In genomic region chr4:141343515-141343914, GRCm38 (mm10) we compare ENCODE assay signal across 33 mouse cellular contexts. TPM values are rescaled to one million over a fixed set of nuclear protein-coding genes. Genes with fewer than 3 reads are reported as not detected.
DNase-seq lines count a peak whose midpoint lies in the region; ATAC-seq and TF ChIP-seq lines count a peak whose summit lies in the region.
"Had no signal": no experiment of that assay in that cellular context is flagged by ENCODE, and none has a peak within 500 bp of the region (broad histone marks: within the 10 kb centered on the region; RNA-seq: fewer than 3 reads in every experiment).

No protein-coding gene starts in this region.

- 55% methylated on average over 7 of the region's 7 CpGs for WGBS in forebrain, postnatal 0 days
- 79% methylated on average over 7 of the region's 7 CpGs for WGBS in forebrain, embryonic 11.5 days
- 59% methylated on average over 7 of the region's 7 CpGs for WGBS in midbrain, postnatal 0 days
- WGBS in midbrain, embryonic 13.5 days: 64% methylated on average over 7 of the region's 7 CpGs
- 61% methylated on average over 7 of the region's 7 CpGs for WGBS in liver, embryonic 12.5 days (ENCODE audit: insufficient replicate concordance)

- H3K9ac ChIP-seq in forebrain, postnatal 0 days: no peak overlapping the region
- no peak overlapping the region for H3K9ac ChIP-seq in forebrain, embryonic 11.5 days (ENCODE audit: low read length)
- H3K9ac ChIP-seq in midbrain, postnatal 0 days (replicated peaks; ENCODE audit: low read length, poor library complexity, severe bottlenecking): no peak overlapping the region
- H3K9ac ChIP-seq in midbrain, embryonic 13.5 days (replicated peaks): no peak overlapping the region
- no peak overlapping the region for H3K9ac ChIP-seq in liver, embryonic 12.5 days
- H3K9ac ChIP-seq: forebrain, embryonic 13.5 days; hindbrain, embryonic 12.5 days; intestine, embryonic 15.5 days had no signal

- no peak overlapping the region for H3K27ac ChIP-seq in forebrain, postnatal 0 days (ENCODE audit: low read depth, low read length)
- H3K27ac ChIP-seq in forebrain, embryonic 11.5 days (ENCODE audit: low read depth, low read length): no peak overlapping the region
- H3K27ac ChIP-seq in midbrain, postnatal 0 days (ENCODE audit: low read depth, low read length): no peak overlapping the region
- no peak overlapping the region for H3K27ac ChIP-seq in midbrain, embryonic 13.5 days
- H3K27ac ChIP-seq in liver, embryonic 12.5 days: no peak overlapping the region
- H3K27ac ChIP-seq: forebrain, embryonic 13.5 days; gastrocnemius, adult 2 months; hindbrain, embryonic 12.5 days; intestine, embryonic 15.5 days had no signal

- H3K36me3 ChIP-seq in forebrain, postnatal 0 days (ENCODE audit: insufficient read depth): no peaks in the 10 kb centered on the region
- no peaks in the 10 kb centered on the region for H3K36me3 ChIP-seq in forebrain, embryonic 11.5 days (ENCODE audit: control insufficient read depth, insufficient read depth, low read length)
- no peaks in the 10 kb centered on the region for H3K36me3 ChIP-seq in midbrain, postnatal 0 days (ENCODE audit: insufficient read depth, low read length)
- H3K36me3 ChIP-seq in midbrain, embryonic 13.5 days: no peaks in the 10 kb centered on the region
- no peaks in the 10 kb centered on the region for H3K36me3 ChIP-seq in liver, embryonic 12.5 days
- H3K36me3 ChIP-seq: G1E; hindbrain, embryonic 12.5 days; intestine, embryonic 15.5 days had no signal

- no peak for DNase-seq in forebrain, postnatal 0 days
- DNase-seq in forebrain, embryonic 11.5 days (ENCODE audit: low spot score): no peak
- DNase-seq in left cerebral cortex, postnatal 4 days: peak; percentile 23
- no peak for DNase-seq in left cerebral cortex, adult 8-10 months (ENCODE audit: low spot score in 2 of 2)
- DNase-seq in midbrain, postnatal 0 days (ENCODE audit: low spot score): peak; percentile 62
- DNase-seq: adrenal gland, postnatal 10 days; adrenal gland, postnatal 36 days; B cell, adult 2 months; cerebellum, adult 11 months; cerebellum, adult 2 months; cerebellum, adult 9-11 months; cerebellum, postnatal 25 days; gastrocnemius, adult 2 months; gastrocnemius, postnatal 14 days; heart, adult 11 months had no signal

- H3K9me3 ChIP-seq in forebrain, postnatal 0 days (ENCODE audit: low read length): no peaks in the 10 kb centered on the region
- no peaks in the 10 kb centered on the region for H3K9me3 ChIP-seq in forebrain, embryonic 11.5 days (ENCODE audit: control insufficient read depth, low read length)
- H3K9me3 ChIP-seq in midbrain, postnatal 0 days (ENCODE audit: low read length): no peaks in the 10 kb centered on the region
- no peaks in the 10 kb centered on the region for H3K9me3 ChIP-seq in midbrain, embryonic 13.5 days
- H3K9me3 ChIP-seq in liver, embryonic 12.5 days (replicated peaks): no peaks in the 10 kb centered on the region
- H3K9me3 ChIP-seq: forebrain, embryonic 13.5 days; G1E; hindbrain, embryonic 12.5 days; intestine, embryonic 15.5 days had no signal

- no peak overlapping the region for H3K4me3 ChIP-seq in forebrain, postnatal 0 days (ENCODE audit: low read depth, low read length)
- H3K4me3 ChIP-seq in forebrain, embryonic 11.5 days (ENCODE audit: low read depth, low read length): no peak overlapping the region
- H3K4me3 ChIP-seq in midbrain, postnatal 0 days (ENCODE audit: low read depth, low read length): no peak overlapping the region
- H3K4me3 ChIP-seq in midbrain, embryonic 13.5 days (replicated peaks): no peak overlapping the region
- no peak overlapping the region for H3K4me3 ChIP-seq in liver, embryonic 12.5 days
- H3K4me3 ChIP-seq: erythroblast, embryonic 14.5 days; forebrain, embryonic 13.5 days; gastrocnemius, adult 2 months; hindbrain, embryonic 12.5 days; intestine, embryonic 15.5 days had no signal

- intact Hi-C loops in left cerebral cortex, postnatal 4 days (cut with DNase I): no loop called here

- H3K4me2 ChIP-seq in forebrain, postnatal 0 days (ENCODE audit: low read depth): no peak overlapping the region
- no peak overlapping the region for H3K4me2 ChIP-seq in forebrain, embryonic 11.5 days (ENCODE audit: low read depth, low read length, severe bottlenecking)
- H3K4me2 ChIP-seq in midbrain, postnatal 0 days (ENCODE audit: low read depth, low read length, poor library complexity, severe bottlenecking): no peak overlapping the region
- H3K4me2 ChIP-seq in midbrain, embryonic 13.5 days (replicated peaks): no peak overlapping the region
- H3K4me2 ChIP-seq in liver, embryonic 12.5 days: no peak overlapping the region
- H3K4me2 ChIP-seq: forebrain, embryonic 13.5 days; heart, embryonic 11.5 days; hindbrain, embryonic 12.5 days; intestine, embryonic 15.5 days had no signal

- peak; percentile 12; the same call in 1 of the 2 replicates for ATAC-seq in forebrain, postnatal 0 days
- ATAC-seq in forebrain, embryonic 11.5 days (replicated peaks; ENCODE audit: low FRiP score): no peak
- ATAC-seq in midbrain, postnatal 0 days (ENCODE audit: low FRiP score): 0 out of 2 replicates have a peak, but pooled peaks have one; percentile 41
- ATAC-seq in midbrain, embryonic 13.5 days: no peak
- no peak for ATAC-seq in liver, embryonic 12.5 days
- ATAC-seq: forebrain, embryonic 13.5 days; forebrain, embryonic 16.5 days; intestine, embryonic 15.5 days; Patski had no signal

- H3K4me1 ChIP-seq in forebrain, postnatal 0 days (ENCODE audit: insufficient read depth): no peaks in the 10 kb centered on the region
- peaks cover 4% of the 10 kb centered on the region for H3K4me1 ChIP-seq in forebrain, embryonic 11.5 days (replicated peaks; ENCODE audit: control insufficient read depth, insufficient read depth, low read length)
- H3K4me1 ChIP-seq in midbrain, postnatal 0 days (ENCODE audit: insufficient read depth, low read length): 0 out of 2 replicates have a peak, but pooled peaks cover under 1% of the 10 kb centered on the region
- H3K4me1 ChIP-seq in midbrain, embryonic 13.5 days (replicated peaks): peaks cover 11% of the 10 kb centered on the region
- H3K4me1 ChIP-seq in liver, embryonic 12.5 days: peaks cover 13% of the 10 kb centered on the region

- TF ChIP-seq CTCF in forebrain, postnatal 0 days (IDR thresholded peaks at IDR 0.05; ENCODE audit: low read depth): no peak
- TF ChIP-seq CTCF in midbrain, postnatal 0 days (IDR thresholded peaks at IDR 0.05): no peak

- H3K27me3 ChIP-seq in forebrain, postnatal 0 days (ENCODE audit: insufficient read depth, low read length): no peaks in the 10 kb centered on the region
- H3K27me3 ChIP-seq in forebrain, embryonic 11.5 days (ENCODE audit: control insufficient read depth, insufficient read depth, low read length): no peaks in the 10 kb centered on the region
- H3K27me3 ChIP-seq in midbrain, postnatal 0 days (ENCODE audit: insufficient read depth, low read length): no peaks in the 10 kb centered on the region
- 0 out of 2 replicates have a peak, but pooled peaks cover 6% of the 10 kb centered on the region for H3K27me3 ChIP-seq in midbrain, embryonic 13.5 days
- H3K27me3 ChIP-seq in liver, embryonic 12.5 days (replicated peaks): peaks cover 37% of the 10 kb centered on the region
- H3K27me3 ChIP-seq: hindbrain, embryonic 12.5 days; intestine, embryonic 15.5 days; Patski had no signal

RNA-seq across cellular contexts. Expression of gene Fam131c, which starts 24.5 kb away (rescaled TPM):
- 48.8 and 50.4 TPM in 2 replicates for total RNA-seq in forebrain, postnatal 0 days (2014; rRNA removed)
- 28.9 and 37.0 TPM in 2 replicates for polyA plus RNA-seq in forebrain, postnatal 0 days (2015; fragmentation: Nextera tagmentation; extraction: Ambion mirVana)
- 0.35 and 1.2 TPM in 2 replicates for polyA plus RNA-seq in forebrain, embryonic 11.5 days (2014; fragmentation: Nextera tagmentation; extraction: Ambion mirVana)
- 10 to 100 TPM; 32.5 to 35.1 TPM for total RNA-seq in left cerebral cortex, postnatal 4 days (2021)
- 1 to 10 TPM; 2.7 to 4.1 (median 3.6) TPM for total RNA-seq in left cerebral cortex, adult 8-10 months (2022)
- total RNA-seq in midbrain, postnatal 0 days (2014; rRNA removed): 105 and 119 TPM in 2 replicates
- polyA plus RNA-seq in midbrain, postnatal 0 days (2015; fragmentation: Nextera tagmentation; extraction: Ambion mirVana): 56.7 and 60.2 TPM in 2 replicates
- polyA plus RNA-seq in midbrain, embryonic 13.5 days (2015; fragmentation: Nextera tagmentation; extraction: Ambion mirVana): 7.8 and 10.1 TPM in 2 replicates
- polyA plus RNA-seq in liver, embryonic 12.5 days (2016; fragmentation: Nextera tagmentation; extraction: Ambion mirVana): 0.08 and 0.13 TPM in 2 replicates
- total RNA-seq: CH12.LX; common myeloid progenitor, adult 5-6 weeks; G1E; hematopoietic stem cell, adult 5-6 weeks had no signal
- polyA plus RNA-seq: erythroblast, embryonic 14.5 days; G1E had no signal

RNA-seq across cellular contexts. Expression of gene Epha2, which starts 42.5 kb away (rescaled TPM):
- 1.2 and 1.4 TPM in 2 replicates for total RNA-seq in forebrain, postnatal 0 days (2014; rRNA removed)
- polyA plus RNA-seq in forebrain, postnatal 0 days (2015; fragmentation: Nextera tagmentation; extraction: Ambion mirVana): 0.33 and 0.39 TPM in 2 replicates
- polyA plus RNA-seq in forebrain, embryonic 11.5 days (2014; fragmentation: Nextera tagmentation; extraction: Ambion mirVana): 1.3 and 2.3 TPM in 2 replicates
- 1 to 10 TPM; 1.6 TPM for total RNA-seq in left cerebral cortex, postnatal 4 days (2021)
- 1 to 10 TPM in 3 of 4 experiments, under 1 TPM in 1; 0.98 to 1.7 (median 1.2) TPM for total RNA-seq in left cerebral cortex, adult 8-10 months (2022)
- 3.1 and 3.2 TPM in 2 replicates for total RNA-seq in midbrain, postnatal 0 days (2014; rRNA removed)
- 0.27 and 0.30 TPM in 2 replicates for polyA plus RNA-seq in midbrain, postnatal 0 days (2015; fragmentation: Nextera tagmentation; extraction: Ambion mirVana)
- 3.5 and 4.7 TPM in 2 replicates for polyA plus RNA-seq in midbrain, embryonic 13.5 days (2015; fragmentation: Nextera tagmentation; extraction: Ambion mirVana)
- 2.1 TPM in 2 replicates for polyA plus RNA-seq in liver, embryonic 12.5 days (2016; fragmentation: Nextera tagmentation; extraction: Ambion mirVana)
- total RNA-seq: G1E; hematopoietic stem cell, adult 5-6 weeks had no signal
- polyA plus RNA-seq: erythroblast, embryonic 14.5 days; G1E had no signal

RNA-seq across cellular contexts. Expression of gene Clcnka, which starts 55.0 kb away (rescaled TPM):
- 0.24 TPM in 1 of 2 replicates, not detected in the other for total RNA-seq in forebrain, postnatal 0 days (2014; rRNA removed)
- polyA plus RNA-seq in forebrain, postnatal 0 days (2015; fragmentation: Nextera tagmentation; extraction: Ambion mirVana): 0.10 TPM in 1 of 2 replicates, not detected in the other
- 0.17 TPM in 1 of 2 replicates, not detected in the other for polyA plus RNA-seq in forebrain, embryonic 11.5 days (2014; fragmentation: Nextera tagmentation; extraction: Ambion mirVana)
- under 1 TPM in 1 of 2 experiments, not detected in 1; 0.60 TPM for total RNA-seq in left cerebral cortex, postnatal 4 days (2021)
- total RNA-seq in left cerebral cortex, adult 8-10 months (2022): 1 to 10 TPM in 1 of 4 experiments, under 1 TPM in 1, not detected in 2; 0.39 to 1.8 TPM
- total RNA-seq in midbrain, postnatal 0 days (2014; rRNA removed): not detected in 2 replicates
- polyA plus RNA-seq in midbrain, postnatal 0 days (2015; fragmentation: Nextera tagmentation; extraction: Ambion mirVana): 0.07 and 0.12 TPM in 2 replicates
- 0.09 TPM in 1 of 2 replicates, not detected in the other for polyA plus RNA-seq in midbrain, embryonic 13.5 days (2015; fragmentation: Nextera tagmentation; extraction: Ambion mirVana)
- not detected in 2 replicates for polyA plus RNA-seq in liver, embryonic 12.5 days (2016; fragmentation: Nextera tagmentation; extraction: Ambion mirVana)
- total RNA-seq: adrenal gland, adult 18-20 months; adrenal gland, postnatal 10 days; adrenal gland, postnatal 36 days; CH12.LX; common myeloid progenitor, adult 5-6 weeks; G1E; gastrocnemius, adult 2 months; heart, adult 8-10 months; heart, postnatal 25 days; hematopoietic stem cell, adult 5-6 weeks had no signal
- polyA plus RNA-seq: cerebellum, adult 2 months; erythroblast, embryonic 14.5 days; forebrain, embryonic 16.5 days; G1E; heart, embryonic 14.5 days; heart, postnatal 0 days had no signal

Comparison
In these comparisons a context has a peak if more than half of its experiments do, and no peak if none do; other contexts are left out.
1. ATAC-seq: peak in forebrain, postnatal 0 days (single experiment) and midbrain, postnatal 0 days (single experiment); none in forebrain, embryonic 11.5 days (single experiment), midbrain, embryonic 13.5 days (single experiment) and liver, embryonic 12.5 days (single experiment).
2. DNase-seq: peak in left cerebral cortex, postnatal 4 days (single experiment) and midbrain, postnatal 0 days (single experiment); none in forebrain, postnatal 0 days (single experiment), forebrain, embryonic 11.5 days (single experiment) and left cerebral cortex, adult 8-10 months (0 of 2).